Mouse (Mus musculus): ENCODE measurements at regions not wholly inside any gene's neighbourhood (a gene's known extent, or its start where the extent isn't known, plus 50 kb on each side); places are given as distances from the start of the nearest gene placed in this dataset.
A peak's percentile ranks its signal among the peaks of the same experiment; 100 is the strongest.
"Not testable (repeated sequence)": the region's sequence is repeated elsewhere in the genome, so short reads cannot be mapped to it uniquely, and the experiment has no call there.

DNA sequence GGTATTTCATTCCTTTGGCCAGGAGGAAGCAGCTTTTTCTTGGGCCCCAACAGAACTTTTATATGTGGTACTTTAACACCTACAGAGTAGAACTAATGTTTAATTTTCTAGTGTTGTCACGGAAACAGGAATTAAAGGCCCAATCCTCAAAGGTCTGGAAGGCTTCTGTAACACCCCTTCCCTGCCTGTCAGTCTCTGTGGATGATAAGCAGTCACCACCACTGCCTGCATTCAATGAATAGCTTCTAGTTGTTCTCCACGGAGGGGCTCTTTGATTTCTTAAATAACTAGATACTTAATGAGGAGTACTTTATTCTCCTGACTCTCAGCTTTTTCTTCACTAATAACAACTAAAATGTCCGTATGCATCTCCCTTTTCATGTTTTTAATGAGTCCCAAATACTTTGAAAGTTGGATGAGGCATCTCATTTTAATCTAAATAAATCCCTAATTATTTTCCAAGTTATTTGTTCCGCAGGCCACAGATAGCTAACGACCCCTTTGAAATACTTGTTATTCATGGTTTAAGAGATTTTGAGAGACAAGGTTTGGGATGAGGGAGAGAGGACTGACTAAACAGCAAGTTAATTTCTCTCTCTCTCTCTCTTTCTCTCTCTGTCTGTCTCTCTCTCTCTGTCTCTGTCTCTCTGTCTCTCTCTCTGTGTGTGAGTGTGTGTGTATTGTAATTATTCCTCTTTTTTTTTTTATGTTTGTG lies 686.0 kb upstream of the Ghitm start:
- peak; percentile 10 for DNase-seq (ENCODE audit: low spot score)

DNA sequence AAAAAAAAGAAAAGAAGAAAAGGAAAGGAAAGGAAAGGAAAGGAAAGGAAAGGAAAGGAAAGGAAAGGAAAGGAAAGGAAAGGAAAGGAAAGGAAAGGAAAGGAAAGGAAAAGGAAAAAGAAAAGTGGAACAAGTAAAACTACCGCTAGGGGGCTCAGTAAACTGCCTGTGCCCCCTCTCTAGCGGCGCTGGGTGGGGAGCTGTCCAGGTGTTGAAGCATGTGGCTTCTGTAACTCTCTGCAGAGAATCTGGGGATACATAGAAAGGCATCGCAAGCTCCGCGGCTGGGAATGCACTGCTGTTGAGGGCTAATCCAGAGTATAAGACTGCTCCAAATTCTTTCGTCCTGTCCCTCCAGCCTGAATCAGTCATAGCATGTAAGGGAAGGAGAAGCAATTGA lies 684.9 kb upstream of the Ghitm start:
- DNase-seq (ENCODE audit: low spot score): peak; percentile 68

GRCm38 (mm10) chr14:37795642-37796041 lies 660.6 kb upstream of the Ghitm start:
- no peak for DNase-seq (ENCODE audit: low spot score)

- no peak for DNase-seq (ENCODE audit: low spot score)
These were observed 630.7 kb upstream of the Ghitm start for GRCm38 (mm10) chr14:37765729-37766128.

GRCm38 (mm10) chr14:37749661-37750060 lies 614.6 kb upstream of the Ghitm start:
- not testable (repeated sequence) for DNase-seq (ENCODE audit: low spot score)

DNA sequence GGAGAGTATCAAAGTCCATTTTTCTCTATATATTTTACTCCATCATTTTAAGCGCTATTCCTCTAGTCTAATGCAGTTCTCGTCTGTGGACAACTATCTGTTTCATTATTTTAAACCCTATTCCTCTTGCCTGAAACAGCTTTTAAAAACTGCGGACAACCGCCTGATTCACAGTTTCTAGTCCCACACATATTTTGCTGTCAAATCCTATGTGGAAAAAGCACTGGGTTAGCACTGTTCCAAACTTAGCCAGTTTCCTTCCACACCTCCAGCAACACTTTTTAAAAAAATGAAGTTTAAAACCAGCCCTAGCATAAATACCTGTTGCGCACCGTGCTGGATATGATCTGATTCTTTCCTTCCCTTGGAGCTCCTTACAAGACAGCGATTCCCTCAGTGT lies 614.1 kb upstream of the Ghitm start:
- no peak for DNase-seq (ENCODE audit: low spot score)

DNA sequence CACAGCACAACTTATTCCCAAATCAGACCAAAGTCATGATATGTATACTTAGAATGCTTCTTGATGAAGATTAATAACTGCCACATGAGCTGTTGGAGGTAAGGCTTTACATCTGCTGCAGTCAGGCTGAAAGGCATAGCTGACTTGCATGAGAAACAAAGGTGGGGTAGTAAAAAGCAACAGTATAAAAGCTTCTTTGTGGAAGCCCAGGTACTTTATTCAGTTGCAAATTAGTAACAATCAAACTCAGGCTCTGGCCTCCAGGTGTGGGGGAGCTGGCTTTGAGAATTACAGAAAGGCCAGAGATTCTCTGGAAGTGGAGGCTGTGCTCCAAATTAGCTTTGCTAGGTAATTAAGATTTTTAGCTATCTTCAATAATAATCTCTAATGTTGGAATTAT lies 608.0 kb upstream of the Ghitm start:
- no peak for DNase-seq (ENCODE audit: low spot score)

GRCm38 (mm10) chr14:37742426-37742825 lies 607.4 kb upstream of the Ghitm start:
- DNase-seq (ENCODE audit: low spot score): not testable (repeated sequence)
